Mouse (Mus musculus) c-Kit-negative CD71-positive TER-119-positive erythroid progenitor cells, embryonic 14.5 days (primary cell): ENCODE results near the gene Pef1.

ENCODE experiments used
- DNase-seq: peaks from one replicate; pipeline ENCODE4 v3.0.0-alpha.2; 2013; ENCODE audit warnings: low read depth, low spot score

Pef1 gene

GRCm38 (mm10) chr4:130102111-130102651 is at the start of gene Pef1:
Gene Pef1 (plus strand): TSS chr4:130102558.
- DNase-seq = no peak

GRCm38 (mm10) chr4:130053111-130053510 is 49.2 kb upstream of the Pef1 start:
- DNase-seq = no peak

GRCm38 (mm10) chr4:130054727-130055126 is 47.6 kb upstream of the Pef1 start:
- no peak for DNase-seq

- DNase-seq = no peak
These were observed 47.0 kb upstream of the Pef1 start for GRCm38 (mm10) chr4:130055160-130056010.

- no peak for DNase-seq
These were observed 46.4 kb upstream of the Pef1 start for GRCm38 (mm10) chr4:130056011-130056322.

GRCm38 (mm10) chr4:130056471-130056870 is 45.9 kb upstream of the Pef1 start:
- no peak for DNase-seq

GRCm38 (mm10) chr4:130060937-130061336 is 41.4 kb upstream of the Pef1 start:
- DNase-seq = no peak

- no peak for DNase-seq
These were observed 39.2 kb upstream of the Pef1 start for GRCm38 (mm10) chr4:130063191-130063590.

- no peak for DNase-seq
These were observed 35.5 kb upstream of the Pef1 start for GRCm38 (mm10) chr4:130066816-130067215.

GRCm38 (mm10) chr4:130070523-130070922 is 31.8 kb upstream of the Pef1 start:
- DNase-seq = no peak

GRCm38 (mm10) chr4:130071758-130072157 is 30.6 kb upstream of the Pef1 start:
- DNase-seq = no peak

- no peak for DNase-seq
These were observed 29.0 kb upstream of the Pef1 start for GRCm38 (mm10) chr4:130073367-130073766.

- DNase-seq = no peak
These were observed 27.4 kb upstream of the Pef1 start for GRCm38 (mm10) chr4:130074761-130075515.

GRCm38 (mm10) chr4:130076856-130077255 is 25.5 kb upstream of the Pef1 start:
- DNase-seq = no peak

GRCm38 (mm10) chr4:130078816-130079485 is 23.4 kb upstream of the Pef1 start:
- DNase-seq = no peak

- DNase-seq = no peak
These were observed 22.8 kb upstream of the Pef1 start for GRCm38 (mm10) chr4:130079521-130079920.

GRCm38 (mm10) chr4:130081345-130082190 is 20.8 kb upstream of the Pef1 start:
- DNase-seq = no peak

GRCm38 (mm10) chr4:130082211-130082610 is 20.1 kb upstream of the Pef1 start:
- DNase-seq = no peak

GRCm38 (mm10) chr4:130084331-130084945 is 17.9 kb upstream of the Pef1 start:
- no peak for DNase-seq

- DNase-seq = no peak
These were observed 17.0 kb upstream of the Pef1 start for GRCm38 (mm10) chr4:130085246-130085820.
